7 mouse cellular contexts compared by ENCODE assay signal in genomic region chr17:34164202-34164895, GRCm38 (mm10). TPM values are rescaled to one million over a fixed set of nuclear protein-coding genes. Genes with fewer than 3 reads are reported as not detected.
DNase-seq lines count a peak whose midpoint lies in the region; ATAC-seq and TF ChIP-seq lines count a peak whose summit lies in the region.

No protein-coding gene starts in this region.

- H3K27ac ChIP-seq in left cerebral cortex, adult 2 months: no peak overlapping the region
- H3K27ac ChIP-seq in stomach, postnatal 0 days (replicated peaks): no peak overlapping the region

- no peak overlapping the region for H3K4me3 ChIP-seq in left cerebral cortex, adult 2 months
- no peak overlapping the region for H3K4me3 ChIP-seq in stomach, postnatal 0 days (ENCODE audit: low read depth, low read length)

- TF ChIP-seq EP300 in stomach, postnatal 0 days (optimal IDR thresholded peaks at IDR 0.05): no peak

- TF ChIP-seq CTCF in left cerebral cortex, adult 2 months (IDR thresholded peaks at IDR 0.05): peak; percentile 20; the same call in 1 of the 2 replicates
- peak; percentile 59 for TF ChIP-seq CTCF in stomach, postnatal 0 days (IDR thresholded peaks at IDR 0.05; ENCODE audit: low read depth)

- no peaks in the 10 kb centered on the region for H3K4me1 ChIP-seq in stomach, postnatal 0 days (replicated peaks; ENCODE audit: control insufficient read depth, insufficient read depth)

- H3K4me2 ChIP-seq in stomach, postnatal 0 days (replicated peaks; ENCODE audit: low read depth): no peak overlapping the region

- no peaks in the 10 kb centered on the region for H3K9me3 ChIP-seq in stomach, postnatal 0 days (ENCODE audit: control insufficient read depth, low read length)

- no peak overlapping the region for H3K9ac ChIP-seq in stomach, postnatal 0 days (ENCODE audit: low read length)

- H3K36me3 ChIP-seq in stomach, postnatal 0 days (ENCODE audit: control insufficient read depth, insufficient read depth, low read length): no peaks in the 10 kb centered on the region

- intact Hi-C loops in left cerebral cortex, adult 2 months (cut with DNase I): no loop called here
- intact Hi-C loops in left cerebral cortex, postnatal 4 days (cut with DNase I): loop anchor here (10.0 kb wide), 1 partner anchor 60 kb away; no protein-coding TSS in a partner anchor
- intact Hi-C loops in heart, postnatal 36 days (cut with DNase I): no loop called here

- peak; percentile 20; the same call in 1 of the 2 replicates for ATAC-seq in granulocyte monocyte progenitor cell, adult 5-6 weeks (replicated peaks; ENCODE audit: poor library complexity, severe bottlenecking)
- ATAC-seq in stomach, postnatal 0 days (ENCODE audit: low FRiP score, low TSS enrichment): no peak

- DNase-seq in left cerebral cortex, adult 2 months (ENCODE audit: extremely low spot score in 1 of 2, low spot score in 2 of 2): no peak
- DNase-seq in left cerebral cortex, postnatal 4 days: no peak
- DNase-seq in NIH3T3 (ENCODE audit: low read depth): peak; percentile 59
- DNase-seq in stomach, postnatal 0 days (ENCODE audit: low spot score): no peak
- no peak for DNase-seq in urinary bladder, adult 18-20 months (ENCODE audit: low spot score in 2 of 2)
- no peak for DNase-seq in heart, postnatal 36 days

- 41% methylated on average over 9 of the region's 9 CpGs for WGBS in stomach, postnatal 0 days

- no peaks in the 10 kb centered on the region for H3K27me3 ChIP-seq in stomach, postnatal 0 days (ENCODE audit: control insufficient read depth, insufficient read depth, low read length)

RNA-seq across cellular contexts. Expression of gene H2-DMb1, which starts 11.5 kb away (rescaled TPM):
- total RNA-seq in left cerebral cortex, adult 2 months (2021): 1 to 10 TPM; 1.1 to 1.7 TPM
- total RNA-seq in left cerebral cortex, postnatal 4 days (2021): under 1 TPM; 0.46 to 0.97 TPM
- total RNA-seq in granulocyte monocyte progenitor cell, adult 5-6 weeks (2014; fragmentation: Nextera tagmentation): 55.3 and 56.9 TPM in 2 replicates
- total RNA-seq in granulocyte monocyte progenitor cell, adult 5-6 weeks (2017): 47.9 and 48.5 TPM in 2 replicates
- polyA plus RNA-seq in stomach, postnatal 0 days (2015; fragmentation: Nextera tagmentation; extraction: Ambion mirVana): 2.1 and 2.6 TPM in 2 replicates
- 1 to 10 TPM; 1.5 to 2.9 TPM for total RNA-seq in heart, postnatal 36 days (2021)

RNA-seq across cellular contexts. Expression of gene H2-DMb2, which starts 21.2 kb away (rescaled TPM):
- under 1 TPM; 0.56 to 0.59 TPM for total RNA-seq in left cerebral cortex, adult 2 months (2021)
- total RNA-seq in left cerebral cortex, postnatal 4 days (2021): under 1 TPM; 0.34 to 0.40 TPM
- total RNA-seq in granulocyte monocyte progenitor cell, adult 5-6 weeks (2014; fragmentation: Nextera tagmentation): 3.2 and 3.6 TPM in 2 replicates
- 3.8 and 7.1 TPM in 2 replicates for total RNA-seq in granulocyte monocyte progenitor cell, adult 5-6 weeks (2017)
- polyA plus RNA-seq in stomach, postnatal 0 days (2015; fragmentation: Nextera tagmentation; extraction: Ambion mirVana): 0.45 and 0.53 TPM in 2 replicates
- 1 to 10 TPM; 1.3 to 1.7 TPM for total RNA-seq in heart, postnatal 36 days (2021)

RNA-seq across cellular contexts. Expression of gene Tap1, which starts 23.0 kb away (rescaled TPM):
- total RNA-seq in left cerebral cortex, adult 2 months (2021): 1 to 10 TPM; 2.1 to 3.4 TPM
- 1 to 10 TPM; 2.2 to 3.6 TPM for total RNA-seq in left cerebral cortex, postnatal 4 days (2021)
- 45.4 and 60.7 TPM in 2 replicates for total RNA-seq in granulocyte monocyte progenitor cell, adult 5-6 weeks (2014; fragmentation: Nextera tagmentation)
- total RNA-seq in granulocyte monocyte progenitor cell, adult 5-6 weeks (2017): 81.6 and 89.7 TPM in 2 replicates
- 7.0 and 8.3 TPM in 2 replicates for polyA plus RNA-seq in stomach, postnatal 0 days (2015; fragmentation: Nextera tagmentation; extraction: Ambion mirVana)
- 1 to 10 TPM; 4.1 to 7.0 TPM for total RNA-seq in heart, postnatal 36 days (2021)

RNA-seq across cellular contexts. Expression of gene Psmb9, which starts 23.2 kb away (rescaled TPM):
- 1 to 10 TPM; 1.1 to 2.0 TPM for total RNA-seq in left cerebral cortex, adult 2 months (2021)
- total RNA-seq in left cerebral cortex, postnatal 4 days (2021): 1 to 10 TPM in 1 of 2 experiments, under 1 TPM in 1; 0.77 to 1.1 TPM
- 144 and 147 TPM in 2 replicates for total RNA-seq in granulocyte monocyte progenitor cell, adult 5-6 weeks (2014; fragmentation: Nextera tagmentation)
- 103 and 141 TPM in 2 replicates for total RNA-seq in granulocyte monocyte progenitor cell, adult 5-6 weeks (2017)
- polyA plus RNA-seq in stomach, postnatal 0 days (2015; fragmentation: Nextera tagmentation; extraction: Ambion mirVana): 11.9 and 12.8 TPM in 2 replicates
- 10 to 100 TPM in 1 of 2 experiments, 1 to 10 TPM in 1; 7.5 to 10.6 TPM for total RNA-seq in heart, postnatal 36 days (2021)

RNA-seq across cellular contexts. Expression of gene Psmb8, which starts 33.2 kb away (rescaled TPM):
- 1 to 10 TPM; 2.0 to 3.2 TPM for total RNA-seq in left cerebral cortex, adult 2 months (2021)
- 1 to 10 TPM; 1.3 to 1.9 TPM for total RNA-seq in left cerebral cortex, postnatal 4 days (2021)
- total RNA-seq in granulocyte monocyte progenitor cell, adult 5-6 weeks (2014; fragmentation: Nextera tagmentation): 391 and 417 TPM in 2 replicates
- 462 and 464 TPM in 2 replicates for total RNA-seq in granulocyte monocyte progenitor cell, adult 5-6 weeks (2017)
- polyA plus RNA-seq in stomach, postnatal 0 days (2015; fragmentation: Nextera tagmentation; extraction: Ambion mirVana): 15.5 and 16.2 TPM in 2 replicates
- total RNA-seq in heart, postnatal 36 days (2021): 10 to 100 TPM; 11.4 to 15.1 TPM

Comparison
In these comparisons a context has a peak if more than half of its experiments do, and no peak if none do; other contexts are left out.
1. RNA of gene H2-DMb1, which starts 11.5 kb away (total RNA-seq): 47.9 to 56.9 TPM in granulocyte monocyte progenitor cell, adult 5-6 weeks; 1.5 to 2.9 TPM in heart, postnatal 36 days, 1.1 to 1.7 TPM in left cerebral cortex, adult 2 months and 0.46 to 0.97 TPM in left cerebral cortex, postnatal 4 days; every median in the first group is over 10 times any median in the second.
2. RNA of gene Tap1, which starts 23.0 kb away (total RNA-seq): 45.4 to 89.7 TPM in granulocyte monocyte progenitor cell, adult 5-6 weeks; 4.1 to 7.0 TPM in heart, postnatal 36 days, 2.2 to 3.6 TPM in left cerebral cortex, postnatal 4 days and 2.1 to 3.4 TPM in left cerebral cortex, adult 2 months; every median in the first group is over 4 times any median in the second.